Mouse (Mus musculus) midbrain, embryonic 14.5 days (tissue): ENCODE results near the gene Tmc7. TPM values are rescaled to one million over a fixed set of nuclear protein-coding genes. Genes with fewer than 3 reads are reported as not detected.

Experiments used
- ATAC-seq: fragments of 200-750 bp; cut with Nextera tagmentation; 2 replicates; pipeline ENCODE4 v1.8.0; 2017; ENCODE audit warnings: moderate number of reproducible peaks, moderate library complexity; ENCODE audit not compliant: low FRiP score, low TSS enrichment
- DNase-seq: peaks from one replicate; pipeline ENCODE4 v3.0.0-alpha.2; 2015
- H3K27ac ChIP-seq: fragments of 300-500 bp; sonication (generic); replicated peaks from 2 replicates; pipeline ENCODE4 v1.5.1; 2014; ENCODE audit warnings: mild to moderate bottlenecking, low read depth, low read length, moderate library complexity
- H3K27me3 ChIP-seq: fragments of 300-500 bp; sonication (generic); 2 replicates; pipeline ENCODE4 v1.6.1; 2014; ENCODE audit warnings: low read length, control low read depth, mixed read lengths; ENCODE audit not compliant: control insufficient read depth, insufficient read depth
- H3K36me3 ChIP-seq: fragments of 300-500 bp; sonication (generic); 2 replicates; pipeline ENCODE4 v1.6.1; 2014; ENCODE audit warnings: low read length, control low read depth; ENCODE audit not compliant: control insufficient read depth, insufficient read depth
- H3K4me1 ChIP-seq: fragments of 300-500 bp; sonication (generic); 2 replicates; pipeline ENCODE4 v1.6.1; 2014; ENCODE audit warnings: mild to moderate bottlenecking, antibody characterized with exemption, low read length, control low read depth; ENCODE audit not compliant: control insufficient read depth, insufficient read depth
- H3K4me2 ChIP-seq: fragments of 300-500 bp; sonication (generic); 2 replicates; pipeline ENCODE4 v1.6.1; 2014; ENCODE audit warnings: mild to moderate bottlenecking, low read length, moderate library complexity
- H3K4me3 ChIP-seq: fragments of 300-500 bp; sonication (generic); replicated peaks from 2 replicates; pipeline ENCODE4 v1.5.1; 2014; ENCODE audit warnings: low read depth, low read length
- H3K9ac ChIP-seq: fragments of 300-500 bp; sonication (generic); replicated peaks from 2 replicates; pipeline ENCODE4 v1.6.1; 2014; ENCODE audit warnings: mild to moderate bottlenecking, low read length, moderate library complexity
- H3K9me3 ChIP-seq: fragments of 300-500 bp; sonication (generic); 2 replicates; pipeline ENCODE4 v1.6.1; 2016; ENCODE audit warnings: low read length, control low read depth, mixed read lengths; ENCODE audit not compliant: control insufficient read depth
- WGBS: fragments of 180-500 bp; shearing (Covaris S2); extraction: QIAGEN DNeasy Blood & Tissue Kit; methylation state at CpG from one replicate; pipeline ENCODE4 v1.1.7; 2014; 5-methylcytosine and 5-hydroxymethylcytosine counted together
- polyA plus RNA-seq: library from polyadenylated mRNA; unstranded; fragments of >200 nt; fragmentation: Nextera tagmentation; extraction: Ambion mirVana; gene quantifications from 2 replicates; pipeline ENCODE4 v1.2.1, GENCODE M21; 2014

Tmc7 gene
- polyA plus RNA-seq, 1 experiment from 2014 or later, result 5.9 TPM

- Histone ChIP-seq H3K9ac (peak overlapping the region; percentile 55), H3K4me3 (peak overlapping the region; percentile 46), H3K27ac (no peak overlapping the region), H3K9me3 (0 out of 2 replicates have a peak, but pooled peaks cover 3% of the 10 kb centered on the region), H3K36me3 (no peaks in the 10 kb centered on the region), H3K4me1 (peaks cover 10% of the 10 kb centered on the region), H3K27me3 (peaks cover 44% of the 10 kb centered on the region), H3K4me2 (peak overlapping the region; percentile 68)
- ATAC-seq (peak; percentile 31; the same call in 1 of the 2 replicates), DNase-seq (peak; percentile 47)
- WGBS, result 3% methylated on average over 67 of the region's 67 CpGs
These were observed 93.7 kb downstream of the Tmc7 start for GRCm38 (mm10) chr7:118490666-118491430.

- H3K4me2 ChIP-seq, result no peak overlapping the region
- peaks cover 10% of the 10 kb centered on the region for H3K4me1 ChIP-seq
- H3K36me3 ChIP-seq, result no peaks in the 10 kb centered on the region
- WGBS, result 13% methylated on average over 57 of the region's 57 CpGs
- DNase-seq (no peak), ATAC-seq (no peak)
- H3K9ac ChIP-seq, result no peak overlapping the region
- 0 out of 2 replicates have a peak, but pooled peaks cover 3% of the 10 kb centered on the region for H3K9me3 ChIP-seq
- peaks cover 44% of the 10 kb centered on the region for H3K27me3 ChIP-seq
- no peak overlapping the region for H3K4me3 ChIP-seq
- H3K27ac ChIP-seq, result no peak overlapping the region
These were observed 94.5 kb downstream of the Tmc7 start for GRCm38 (mm10) chr7:118489706-118490665.

- no peaks in the 10 kb centered on the region for H3K36me3 ChIP-seq
- H3K9me3 ChIP-seq, result 0 out of 2 replicates have a peak, but pooled peaks cover 3% of the 10 kb centered on the region
- no peak overlapping the region for H3K9ac ChIP-seq
- no peak for ATAC-seq
- no peak overlapping the region for H3K27ac ChIP-seq
- no peak for DNase-seq
- H3K27me3 ChIP-seq, result peaks cover 44% of the 10 kb centered on the region
- no peak overlapping the region for H3K4me2 ChIP-seq
- 30% methylated on average over 8 of the region's 8 CpGs for WGBS
- peaks cover 10% of the 10 kb centered on the region for H3K4me1 ChIP-seq
- no peak overlapping the region for H3K4me3 ChIP-seq
These were observed 96.4 kb downstream of the Tmc7 start for GRCm38 (mm10) chr7:118488060-118488664.

- no peak overlapping the region for H3K27ac ChIP-seq
- H3K4me3 ChIP-seq, result no peak overlapping the region
- ATAC-seq (no peak), DNase-seq (no peak)
- 0 out of 2 replicates have a peak, but pooled peaks cover 3% of the 10 kb centered on the region for H3K9me3 ChIP-seq
- H3K4me2 ChIP-seq, result no peak overlapping the region
- H3K4me1 ChIP-seq, result peaks cover 8% of the 10 kb centered on the region
- H3K9ac ChIP-seq, result no peak overlapping the region
- H3K27me3 ChIP-seq, result peaks cover 32% of the 10 kb centered on the region
- WGBS, result 65% methylated on average over 5 of the region's 5 CpGs
- H3K36me3 ChIP-seq, result no peaks in the 10 kb centered on the region
These were observed 97.6 kb downstream of the Tmc7 start for GRCm38 (mm10) chr7:118486917-118487316.

Other genes with a start within 250 kb of the Tmc7 start
- gene Syt17, start 136.5 kb downstream of the Tmc7 start, polyA plus RNA-seq, result 12.4 and 13.1 TPM in 2 replicates
- gene Itpripl2, start 92.8 kb downstream of the Tmc7 start, polyA plus RNA-seq, result 0.28 and 0.63 TPM in 2 replicates
- 93.7 and 103 TPM in 2 replicates for gene Coq7, start 51.4 kb downstream of the Tmc7 start, polyA plus RNA-seq
- gene Tmc5, start 12.6 kb upstream of the Tmc7 start, polyA plus RNA-seq, result 0.15 and 0.28 TPM in 2 replicates
- 200 and 209 TPM in 2 replicates for gene Gde1, start 121.0 kb upstream of the Tmc7 start, polyA plus RNA-seq
- 17.4 and 20.1 TPM in 2 replicates for gene Ccp110, start 127.8 kb upstream of the Tmc7 start, polyA plus RNA-seq
- 83.6 and 101 TPM in 2 replicates for gene Vps35l, start 155.5 kb upstream of the Tmc7 start, polyA plus RNA-seq